Mouse (Mus musculus) hindbrain, embryonic 11.5 days (tissue): ENCODE results near the gene B830017H08Rik. TPM values are rescaled to one million over a fixed set of nuclear protein-coding genes. Genes with fewer than 3 reads are reported as not detected.

Experiments used
- ATAC-seq: fragments of 200-750 bp; cut with Nextera tagmentation; 2 replicates; pipeline ENCODE4 v1.8.0; 2017; ENCODE audit warnings: mild to moderate bottlenecking, moderate TSS enrichment, moderate library complexity; ENCODE audit not compliant: low FRiP score
- DNase-seq: peaks from one replicate; pipeline ENCODE4 v3.0.0-alpha.2; 2015; ENCODE audit warnings: low spot score
- H3K27ac ChIP-seq: fragments of 300-500 bp; sonication (generic); 2 replicates; pipeline ENCODE4 v1.5.1; 2014; ENCODE audit warnings: mild to moderate bottlenecking, low read depth, low read length
- H3K27me3 ChIP-seq: fragments of 300-500 bp; sonication (generic); 2 replicates; pipeline ENCODE4 v1.6.1; 2014; ENCODE audit warnings: mild to moderate bottlenecking, low read length, moderate library complexity, mixed read lengths; ENCODE audit not compliant: control insufficient read depth, insufficient read depth
- H3K36me3 ChIP-seq: fragments of 300-500 bp; sonication (generic); 2 replicates; pipeline ENCODE4 v1.6.1; 2014; ENCODE audit warnings: mild to moderate bottlenecking, low read length, moderate library complexity, mixed read lengths; ENCODE audit not compliant: control insufficient read depth, insufficient read depth
- H3K4me1 ChIP-seq: fragments of 300-500 bp; sonication (generic); replicated peaks from 2 replicates; pipeline ENCODE4 v1.6.1; 2014; ENCODE audit warnings: low read length, mixed read lengths; ENCODE audit not compliant: control insufficient read depth, insufficient read depth
- H3K4me2 ChIP-seq: fragments of 300-500 bp; sonication (generic); replicated peaks from 2 replicates; pipeline ENCODE4 v1.6.1; 2014; ENCODE audit warnings: mild to moderate bottlenecking, low read depth, low read length
- H3K4me3 ChIP-seq: fragments of 300-500 bp; sonication (generic); 2 replicates; pipeline ENCODE4 v1.5.1; 2014; ENCODE audit warnings: low read depth, low read length
- H3K9ac ChIP-seq: fragments of 300-500 bp; sonication (generic); 2 replicates; pipeline ENCODE4 v1.6.1; 2014; ENCODE audit warnings: low read depth, low read length
- H3K9me3 ChIP-seq: fragments of 300-500 bp; sonication (generic); 2 replicates; pipeline ENCODE4 v1.6.1; 2016; ENCODE audit warnings: low read length; ENCODE audit not compliant: control insufficient read depth
- WGBS: fragments of 180-500 bp; shearing (Covaris S2); extraction: QIAGEN DNeasy Blood & Tissue Kit; methylation state at CpG from one replicate; pipeline ENCODE4 v1.1.7; 2014; 5-methylcytosine and 5-hydroxymethylcytosine counted together
- polyA plus RNA-seq: library from polyadenylated mRNA; unstranded; fragments of >200 nt; fragmentation: Nextera tagmentation; extraction: Ambion mirVana; gene quantifications from 2 replicates; pipeline ENCODE4 v1.2.1, GENCODE M21; 2014

B830017H08Rik gene
- polyA plus RNA-seq, 1 experiment from 2014 or later: 0.20 TPM

DNA sequence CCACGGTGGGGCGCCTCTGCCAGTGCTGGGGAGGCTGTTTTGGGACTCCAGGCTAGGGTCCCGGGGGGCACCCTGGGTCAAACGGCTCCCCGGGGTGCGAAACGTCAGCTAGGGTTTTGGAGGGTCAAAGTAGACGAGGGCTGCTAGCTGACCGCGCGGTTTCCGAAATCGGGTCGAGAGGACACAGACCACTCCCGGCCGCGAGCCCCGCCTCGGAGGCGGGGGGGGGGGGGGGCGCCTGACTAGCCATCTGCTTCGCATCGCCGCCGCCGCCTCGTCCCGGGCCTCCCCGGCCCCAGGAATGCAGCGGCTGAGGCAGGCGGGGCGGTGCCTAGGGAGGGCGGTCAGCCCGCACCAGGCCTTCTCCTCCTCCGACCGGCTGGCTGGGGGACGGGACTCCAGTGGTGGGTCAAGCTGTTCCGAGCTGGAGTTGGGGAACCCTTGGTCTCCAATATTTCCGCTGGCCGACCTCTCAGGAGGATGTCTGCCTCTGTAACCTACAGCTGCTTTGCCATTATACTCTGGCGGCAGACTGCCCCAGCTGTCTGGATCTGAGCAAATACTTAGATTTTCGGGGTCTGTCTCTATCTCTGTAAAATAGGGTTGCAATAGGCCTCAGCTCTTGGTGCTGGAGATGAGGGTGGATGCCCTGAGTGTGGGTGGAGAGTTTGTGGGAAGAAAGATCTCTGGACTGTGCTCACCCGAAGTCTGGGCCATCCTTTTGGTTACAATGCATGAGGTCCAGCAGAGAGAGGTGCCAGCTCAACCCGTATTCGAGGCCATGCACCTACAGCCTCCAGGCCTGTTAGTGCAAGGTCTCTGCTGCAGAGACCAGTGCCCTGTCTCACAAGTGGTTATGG is 34.4 kb upstream of the B830017H08Rik start:
- peak; percentile 40; the same call in 1 of the 2 replicates for ATAC-seq
- Histone ChIP-seq H3K9me3 (no peaks in the 10 kb centered on the region), H3K36me3 (no peaks in the 10 kb centered on the region), H3K9ac (peak overlapping the region; percentile 24; the same call in 1 of the 2 replicates), H3K4me1 (peaks cover 10% of the 10 kb centered on the region), H3K4me3 (peak overlapping the region; percentile 43), H3K4me2 (peak overlapping the region; percentile 81), H3K27me3 (peaks cover 80% of the 10 kb centered on the region), H3K27ac (no peak overlapping the region)
- no peak for DNase-seq
- 1% methylated on average over 37 of the region's 45 CpGs for WGBS

GRCm38 (mm10) chr16:17799584-17799983 is 33.3 kb upstream of the B830017H08Rik start:
- Histone ChIP-seq H3K27ac (no peak overlapping the region), H3K9me3 (no peaks in the 10 kb centered on the region), H3K4me1 (peaks cover 15% of the 10 kb centered on the region), H3K4me2 (no peak overlapping the region), H3K9ac (no peak overlapping the region), H3K36me3 (no peaks in the 10 kb centered on the region), H3K4me3 (no peak overlapping the region), H3K27me3 (peaks cover 90% of the 10 kb centered on the region)
- ATAC-seq (no peak), DNase-seq (peak; percentile 21)

DNA sequence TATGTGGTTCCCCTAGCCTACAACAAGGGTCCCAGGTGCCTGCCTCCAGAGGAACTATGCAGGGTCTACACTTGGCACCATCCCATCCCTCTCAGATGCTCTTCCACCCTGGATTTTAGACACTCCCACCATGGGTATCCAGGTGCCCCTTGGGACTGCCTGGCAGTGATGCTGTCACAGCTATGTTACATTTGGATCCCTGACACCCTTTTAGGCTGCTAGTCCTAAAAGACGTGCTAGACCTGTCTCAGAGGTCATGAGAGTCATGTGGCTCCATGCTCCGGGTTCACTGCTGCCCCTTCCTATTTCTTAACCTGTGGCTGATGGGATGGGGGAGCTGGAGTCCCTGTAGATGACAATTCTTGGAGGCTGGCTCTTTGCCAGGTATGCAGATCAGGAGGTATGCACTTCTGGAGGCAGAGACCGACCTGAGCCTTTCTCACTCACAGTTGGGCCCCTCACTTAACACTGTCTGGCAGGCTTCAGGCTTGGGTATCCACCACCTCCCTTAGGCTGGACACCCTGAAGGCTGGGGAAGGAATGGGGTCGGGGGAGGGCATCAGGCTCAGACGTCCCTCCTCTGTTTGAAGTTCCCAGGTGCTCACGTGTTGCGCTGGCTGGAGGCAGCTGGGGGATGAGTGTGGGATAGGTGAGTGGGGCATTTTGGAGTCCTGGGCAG is 31.0 kb upstream of the B830017H08Rik start:
- H3K4me3 ChIP-seq: no peak overlapping the region
- 4% methylated on average over 7 of the region's 7 CpGs for WGBS
- peaks cover 94% of the 10 kb centered on the region for H3K27me3 ChIP-seq
- H3K4me1 ChIP-seq: peaks cover 19% of the 10 kb centered on the region
- H3K36me3 ChIP-seq: no peaks in the 10 kb centered on the region
- no peak overlapping the region for H3K27ac ChIP-seq
- no peak overlapping the region for H3K4me2 ChIP-seq
- H3K9ac ChIP-seq: no peak overlapping the region
- no peak for ATAC-seq
- H3K9me3 ChIP-seq: no peaks in the 10 kb centered on the region
- peak; percentile 24 for DNase-seq

DNA sequence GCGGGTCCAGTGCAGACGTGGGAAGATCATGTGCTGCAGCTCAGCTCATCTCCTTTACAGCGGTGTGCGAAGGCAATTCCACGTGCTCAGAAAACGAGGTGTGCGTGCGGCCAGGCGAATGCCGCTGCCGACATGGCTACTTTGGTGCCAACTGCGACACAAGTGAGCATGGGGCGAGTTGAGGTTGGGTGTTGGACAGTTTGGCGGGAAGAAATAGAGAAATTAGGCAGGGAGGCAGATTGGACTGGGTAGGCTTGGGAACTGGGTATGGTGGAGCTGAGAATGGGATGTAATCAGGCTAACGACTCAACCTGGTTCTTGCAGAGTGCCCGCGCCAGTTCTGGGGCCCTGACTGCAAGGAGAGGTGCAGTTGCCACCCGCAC is 30.5 kb upstream of the B830017H08Rik start:
- ATAC-seq (no peak), DNase-seq (no peak)
- H3K4me2 ChIP-seq: peak overlapping the region; percentile 47; the same call in 1 of the 2 replicates
- peaks cover 92% of the 10 kb centered on the region for H3K27me3 ChIP-seq
- H3K4me1 ChIP-seq: peaks cover 18% of the 10 kb centered on the region
- H3K36me3 ChIP-seq: no peaks in the 10 kb centered on the region
- H3K27ac ChIP-seq: no peak overlapping the region
- WGBS: 5% methylated on average over 18 of the region's 18 CpGs
- H3K4me3 ChIP-seq: peak overlapping the region; percentile 23
- H3K9ac ChIP-seq: no peak overlapping the region
- H3K9me3 ChIP-seq: no peaks in the 10 kb centered on the region

- peaks cover 20% of the 10 kb centered on the region for H3K4me1 ChIP-seq
Measured at GRCm38 (mm10) chr16:17802839-17803674, 29.9 kb upstream of the B830017H08Rik start.

DNA sequence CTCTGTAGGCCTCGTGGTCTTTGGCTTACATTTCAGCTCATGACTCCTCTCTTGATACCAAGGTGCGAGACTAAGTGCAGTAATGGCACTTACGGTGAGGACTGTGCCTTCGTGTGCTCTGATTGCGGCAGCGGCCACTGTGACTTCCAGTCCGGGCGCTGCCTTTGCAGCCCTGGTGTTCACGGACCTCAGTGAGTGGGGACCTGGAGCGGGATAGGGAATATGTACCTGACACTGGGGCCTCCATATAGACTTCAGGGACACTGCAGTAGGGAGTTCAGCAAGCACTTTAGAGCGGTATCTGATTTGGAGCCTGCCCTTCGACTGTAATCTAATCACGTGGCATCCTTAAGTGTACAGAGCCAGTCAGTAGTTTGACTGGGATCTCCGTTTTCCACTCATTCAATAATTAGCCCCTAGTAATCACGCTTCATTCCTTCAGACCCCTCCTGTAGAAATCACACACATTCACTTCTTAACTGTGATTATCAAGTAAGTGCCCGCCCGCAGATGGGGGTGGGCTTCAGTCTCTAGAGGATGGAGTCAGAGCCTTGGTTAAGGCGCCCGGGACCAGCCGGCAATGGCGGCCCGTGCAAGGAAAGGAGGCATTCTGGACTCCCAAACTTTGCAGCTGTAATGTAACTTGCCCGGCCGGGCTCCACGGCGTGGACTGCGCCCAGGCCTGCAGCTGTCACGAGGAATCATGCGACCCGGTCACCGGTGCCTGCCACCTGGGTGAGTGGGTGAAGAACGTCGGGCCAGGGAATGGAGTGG is 29.1 kb upstream of the B830017H08Rik start:
- H3K4me3 ChIP-seq: peak overlapping the region; percentile 30
- H3K9ac ChIP-seq: no peak overlapping the region
- 9% methylated on average over 33 of the region's 33 CpGs for WGBS
- H3K9me3 ChIP-seq: no peaks in the 10 kb centered on the region
- H3K4me2 ChIP-seq: peak overlapping the region; percentile 47
- H3K36me3 ChIP-seq: no peaks in the 10 kb centered on the region
- ATAC-seq (no peak; the same call in 1 of the 2 replicates), DNase-seq (no peak)
- no peak overlapping the region for H3K27ac ChIP-seq
- peaks cover 21% of the 10 kb centered on the region for H3K4me1 ChIP-seq
- H3K27me3 ChIP-seq: peaks cover 87% of the 10 kb centered on the region

More at GRCm38 (mm10) chr16:17802839-17803674, 29.9 kb upstream of the B830017H08Rik start:
- no peak overlapping the region for H3K9ac ChIP-seq
- H3K9me3 ChIP-seq: no peaks in the 10 kb centered on the region
- H3K4me3 ChIP-seq: peak overlapping the region; percentile 23
- ATAC-seq: no peak
- H3K27me3 ChIP-seq: peaks cover 88% of the 10 kb centered on the region
- 3% methylated on average over 83 of the region's 83 CpGs for WGBS
- peak overlapping the region; percentile 47 for H3K4me2 ChIP-seq
- no peak overlapping the region for H3K27ac ChIP-seq
- DNase-seq: peak; percentile 58
- no peaks in the 10 kb centered on the region for H3K36me3 ChIP-seq

- DNase-seq (peak; percentile 68), ATAC-seq (peak; percentile 15; the same call in 1 of the 2 replicates)
- WGBS: 4% methylated on average over 33 of the region's 33 CpGs
- Histone ChIP-seq H3K4me1 (peaks cover 21% of the 10 kb centered on the region), H3K27ac (no peak overlapping the region), H3K9ac (no peak overlapping the region), H3K9me3 (no peaks in the 10 kb centered on the region), H3K4me2 (peak overlapping the region; percentile 43), H3K36me3 (no peaks in the 10 kb centered on the region), H3K4me3 (peak overlapping the region; percentile 30), H3K27me3 (peaks cover 81% of the 10 kb centered on the region)
Measured at GRCm38 (mm10) chr16:17804449-17804912, 28.4 kb upstream of the B830017H08Rik start.

DNA sequence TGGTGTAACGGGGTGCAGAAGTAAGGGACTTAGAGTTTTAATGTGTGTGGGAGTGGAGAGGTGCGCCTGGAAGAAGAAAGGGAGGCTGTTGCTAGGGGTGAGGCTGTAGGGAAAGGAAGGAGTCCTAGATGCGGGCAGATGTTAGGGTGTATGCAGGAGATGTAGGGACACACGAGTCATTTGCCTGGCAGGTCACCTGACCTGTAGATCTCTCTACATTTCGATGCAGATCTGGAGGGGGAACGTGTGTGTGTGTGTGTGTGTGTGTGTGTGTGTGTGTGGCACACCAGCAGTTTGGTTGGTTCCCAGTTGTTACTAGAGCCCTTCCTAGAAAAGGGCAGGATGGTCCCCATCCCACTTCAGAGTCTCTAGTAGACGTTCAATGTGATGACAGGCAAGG is 27.9 kb upstream of the B830017H08Rik start:
- no peak overlapping the region for H3K4me3 ChIP-seq
- DNase-seq: peak; percentile 40
- no peak for ATAC-seq
- H3K4me1 ChIP-seq: peaks cover 21% of the 10 kb centered on the region
- no peaks in the 10 kb centered on the region for H3K36me3 ChIP-seq
- peaks cover 77% of the 10 kb centered on the region for H3K27me3 ChIP-seq
- H3K4me2 ChIP-seq: no peak overlapping the region; the same call in 1 of the 2 replicates
- H3K9ac ChIP-seq: no peak overlapping the region
- H3K9me3 ChIP-seq: no peaks in the 10 kb centered on the region
- no peak overlapping the region for H3K27ac ChIP-seq
- 14% methylated on average over 6 of the region's 7 CpGs for WGBS
